Mouse (Mus musculus) forebrain, postnatal 0 days (tissue): Measurements from ENCODE around the gene Efna5. TPM values are rescaled to one million over a fixed set of nuclear protein-coding genes. Genes with fewer than 3 reads are reported as not detected.

Experiments
- ATAC-seq: fragments of 200-750 bp; cut with Nextera tagmentation; 2 replicates; pipeline ENCODE4 v1.8.0; 2017; ENCODE audit warnings: mild to moderate bottlenecking, moderate library complexity
- DNase-seq: peaks from one replicate; pipeline ENCODE4 v3.0.0-alpha.2; 2015
- H3K27ac ChIP-seq: fragments of 300-500 bp; sonication (generic); 2 replicates; pipeline ENCODE4 v1.5.1; 2014; ENCODE audit warnings: low read depth, mild to moderate bottlenecking, antibody characterized with exemption, low read length, moderate library complexity, mixed read lengths
- H3K27me3 ChIP-seq: fragments of 300-500 bp; sonication (generic); 2 replicates; pipeline ENCODE4 v1.6.1; 2014; ENCODE audit warnings: mild to moderate bottlenecking, low read length, mixed read lengths; ENCODE audit not compliant: insufficient read depth
- H3K36me3 ChIP-seq: fragments of 300-500 bp; sonication (generic); 2 replicates; pipeline ENCODE4 v1.6.1; 2014; ENCODE audit warnings: mild to moderate bottlenecking, moderate library complexity; ENCODE audit not compliant: insufficient read depth
- H3K4me1 ChIP-seq: fragments of 300-500 bp; sonication (generic); 2 replicates; pipeline ENCODE4 v1.6.1; 2014; ENCODE audit warnings: antibody characterized with exemption; ENCODE audit not compliant: insufficient read depth
- H3K4me2 ChIP-seq: fragments of 300-500 bp; sonication (generic); 2 replicates; pipeline ENCODE4 v1.6.1; 2014; ENCODE audit warnings: low read depth, mild to moderate bottlenecking, moderate library complexity
- H3K4me3 ChIP-seq: fragments of 300-500 bp; sonication (generic); 2 replicates; pipeline ENCODE4 v1.5.1; 2014; ENCODE audit warnings: low read depth, low read length, mixed read lengths
- H3K9ac ChIP-seq: fragments of 300-500 bp; sonication (generic); 2 replicates; pipeline ENCODE4 v1.6.1; 2014; ENCODE audit warnings: mild to moderate bottlenecking
- H3K9me3 ChIP-seq: fragments of 300-500 bp; sonication (generic); 2 replicates; pipeline ENCODE4 v1.6.1; 2016; ENCODE audit warnings: low read length
- CTCF ChIP-seq: sonication (generic); IDR thresholded peaks from 2 replicates; pipeline ENCODE4 v1.5.1; 2016; ENCODE audit warnings: antibody characterized with exemption, control low read depth, low read depth
- whole genome bisulfite sequencing: fragments of 180-500 bp; shearing (Covaris S2); extraction: QIAGEN DNeasy Blood & Tissue Kit; methylation state at CpG from one replicate; pipeline ENCODE4 v1.1.7; 2014; 5-methylcytosine and 5-hydroxymethylcytosine counted together
- polyA plus RNA-seq: library from polyadenylated mRNA; unstranded; fragments of >200 nt; fragmentation: Nextera tagmentation; extraction: Ambion mirVana; gene quantifications from 2 replicates; pipeline ENCODE4 v1.2.1, GENCODE M21; 2015
- total RNA-seq: library from RNA; depleted of rRNA; stranded (reverse); fragments of >200 nt; gene quantifications from 2 replicates; pipeline ENCODE4 v1.2.3, GENCODE M21; 2014

The Efna5 gene
- total and polyA plus RNA-seq, 2 experiments from 2014 or later, result 7.0 to 27.0 TPM

DNA sequence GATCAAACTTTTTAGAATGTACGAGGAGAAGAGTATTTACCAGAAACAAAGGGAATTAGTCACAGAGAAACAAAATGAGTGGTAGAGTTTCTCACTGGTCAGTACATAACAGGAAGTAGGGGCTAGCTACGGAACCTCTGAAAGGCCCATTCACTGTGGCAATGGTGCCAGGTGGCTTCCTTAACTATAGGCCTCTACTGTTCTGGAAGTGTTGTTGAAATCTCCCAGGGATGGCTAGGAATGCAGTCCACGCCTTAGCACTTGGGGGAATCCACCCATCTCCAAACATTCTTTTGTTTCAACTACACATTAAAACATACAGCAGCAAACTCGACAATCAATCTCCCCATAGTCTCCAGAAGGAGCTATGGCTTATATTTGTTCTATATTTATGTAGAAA lies 191.5 kb downstream of the Efna5 start:
- H3K4me2 ChIP-seq, result no peak overlapping the region
- H3K4me3 ChIP-seq, result no peak overlapping the region
- H3K36me3 ChIP-seq, result no peaks in the 10 kb centered on the region
- H3K9ac ChIP-seq, result no peak overlapping the region
- DNase-seq (no peak), ATAC-seq (no peak)
- no peak overlapping the region for H3K27ac ChIP-seq
- H3K27me3 ChIP-seq, result no peaks in the 10 kb centered on the region
- no peaks in the 10 kb centered on the region for H3K4me1 ChIP-seq
- TF ChIP-seq CTCF, result no peak
- H3K9me3 ChIP-seq, result no peaks in the 10 kb centered on the region
- WGBS, result 74% methylated on average over 4 of the region's 4 CpGs

DNA sequence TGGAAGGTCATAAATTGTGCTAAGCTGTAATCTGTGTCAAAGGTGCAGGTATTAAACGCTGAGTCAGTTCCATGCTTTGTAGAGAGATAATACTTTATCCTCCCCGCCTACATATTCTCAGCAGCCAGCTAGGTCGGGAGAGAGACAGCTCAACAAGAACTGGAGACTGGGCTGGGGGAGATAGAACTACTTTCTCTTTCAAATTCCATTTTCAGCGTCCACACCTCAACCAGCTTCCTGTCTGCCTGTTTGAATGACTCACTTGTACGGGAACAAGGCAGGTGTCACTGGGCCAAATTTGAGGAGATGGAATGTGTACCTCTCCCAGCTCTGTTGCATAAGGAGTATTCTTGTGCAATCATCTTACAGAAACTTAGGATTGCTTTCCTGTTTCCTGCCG lies 193.7 kb downstream of the Efna5 start:
- no peak overlapping the region for H3K4me2 ChIP-seq
- DNase-seq (no peak), ATAC-seq (no peak)
- H3K4me1 ChIP-seq, result no peaks in the 10 kb centered on the region
- no peak overlapping the region for H3K27ac ChIP-seq
- no peak for TF ChIP-seq CTCF
- H3K9ac ChIP-seq, result no peak overlapping the region
- WGBS, result 53% methylated on average over 6 of the region's 6 CpGs
- no peaks in the 10 kb centered on the region for H3K9me3 ChIP-seq
- H3K4me3 ChIP-seq, result no peak overlapping the region
- H3K27me3 ChIP-seq, result no peaks in the 10 kb centered on the region
- no peaks in the 10 kb centered on the region for H3K36me3 ChIP-seq

DNA sequence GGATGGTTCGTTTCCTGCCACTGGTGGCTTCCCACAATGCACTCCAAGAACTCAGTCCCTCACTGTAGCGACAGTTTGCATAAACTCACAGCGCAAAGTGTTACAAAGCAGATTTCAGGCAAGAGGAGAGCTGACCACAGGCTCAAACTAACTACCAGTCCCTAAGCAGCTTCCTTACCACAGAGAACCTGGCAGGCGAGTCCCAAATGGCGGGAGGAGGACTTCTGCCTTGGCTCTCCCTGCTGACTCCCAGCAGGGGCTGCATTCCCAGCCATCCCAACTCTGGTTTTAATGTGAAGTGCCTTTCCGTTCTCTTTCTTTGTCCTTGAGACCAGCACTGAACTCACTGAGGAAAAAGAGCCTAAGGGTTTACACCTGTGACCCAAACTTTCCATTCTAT lies 195.9 kb downstream of the Efna5 start:
- 71% methylated on average over 6 of the region's 6 CpGs for WGBS
- DNase-seq (no peak), ATAC-seq (no peak)
- Histone ChIP-seq H3K27ac (no peak overlapping the region), H3K9ac (no peak overlapping the region), H3K9me3 (no peaks in the 10 kb centered on the region), H3K4me2 (no peak overlapping the region), H3K36me3 (no peaks in the 10 kb centered on the region), H3K27me3 (no peaks in the 10 kb centered on the region), H3K4me1 (no peaks in the 10 kb centered on the region), H3K4me3 (no peak overlapping the region)
- no peak for TF ChIP-seq CTCF

DNA sequence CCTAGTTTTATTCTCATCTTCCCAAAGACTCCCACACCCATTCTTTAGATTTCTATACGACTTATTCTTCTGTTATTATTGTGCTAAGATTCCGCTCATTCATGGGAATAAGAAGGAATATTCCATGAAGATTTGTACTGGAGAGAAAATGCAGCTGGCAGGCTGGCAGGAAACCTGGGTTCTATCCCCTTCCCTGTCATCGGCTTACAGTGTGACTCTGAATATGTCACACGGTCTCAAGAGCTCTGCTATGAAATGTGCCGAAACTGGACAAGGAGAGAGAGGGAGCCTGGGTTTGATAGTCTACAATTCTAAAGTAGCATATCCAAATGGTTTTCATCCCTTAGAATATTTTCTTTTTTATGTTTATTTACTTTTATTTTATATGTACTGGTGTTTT lies 198.0 kb downstream of the Efna5 start:
- Histone ChIP-seq H3K4me3 (no peak overlapping the region), H3K9me3 (no peaks in the 10 kb centered on the region), H3K4me2 (no peak overlapping the region), H3K36me3 (no peaks in the 10 kb centered on the region), H3K27me3 (no peaks in the 10 kb centered on the region), H3K9ac (no peak overlapping the region), H3K27ac (no peak overlapping the region), H3K4me1 (no peaks in the 10 kb centered on the region)
- no peak for ATAC-seq
- no peak for DNase-seq
- TF ChIP-seq CTCF, result no peak
- 93% methylated on average over 5 of the region's 5 CpGs for WGBS

DNA sequence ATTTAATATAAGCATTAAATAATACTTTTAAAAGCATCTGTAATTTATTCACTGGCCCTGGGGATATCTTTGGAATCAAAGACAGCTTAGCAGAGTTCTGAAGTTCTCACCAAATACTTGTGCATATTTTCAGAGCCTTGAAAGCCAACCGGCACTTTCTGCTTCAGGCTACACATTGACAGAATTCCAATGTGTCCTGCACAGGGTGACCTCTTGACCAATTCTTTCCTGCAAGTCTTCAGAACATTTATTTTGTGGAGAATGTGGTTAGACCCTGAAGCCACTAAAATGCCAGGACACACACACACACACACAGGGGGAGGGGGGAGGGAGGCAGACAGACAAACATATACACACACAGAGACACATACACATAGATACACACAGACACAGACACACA lies 199.4 kb downstream of the Efna5 start:
- no peaks in the 10 kb centered on the region for H3K9me3 ChIP-seq
- H3K27ac ChIP-seq, result no peak overlapping the region
- H3K4me1 ChIP-seq, result no peaks in the 10 kb centered on the region
- H3K4me2 ChIP-seq, result no peak overlapping the region
- DNase-seq, result no peak
- no peaks in the 10 kb centered on the region for H3K27me3 ChIP-seq
- H3K36me3 ChIP-seq, result no peaks in the 10 kb centered on the region
- WGBS, result 78% methylated on average over 1 of the region's 1 CpGs
- no peak overlapping the region for H3K4me3 ChIP-seq
- no peak for TF ChIP-seq CTCF
- H3K9ac ChIP-seq, result no peak overlapping the region
- no peak for ATAC-seq

DNA sequence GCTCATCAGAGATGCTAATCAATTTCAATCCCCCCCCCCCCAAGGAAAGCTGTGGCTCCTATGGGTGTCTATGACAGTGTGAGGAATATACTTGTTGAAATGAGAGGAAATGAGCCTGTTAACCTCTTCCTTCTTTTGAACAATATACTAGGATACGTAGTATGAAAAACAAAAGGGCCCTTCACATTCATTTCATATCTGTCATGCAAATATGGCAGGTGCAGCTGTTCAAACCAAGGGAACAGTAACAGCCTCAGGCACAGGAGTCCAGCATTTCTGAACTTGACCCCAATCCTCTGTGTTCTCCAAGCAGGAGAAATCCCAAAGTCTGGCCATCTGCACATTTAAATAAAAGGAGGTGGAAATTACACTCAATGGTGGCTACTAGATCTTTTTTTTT lies 200.4 kb downstream of the Efna5 start:
- Histone ChIP-seq H3K36me3 (no peaks in the 10 kb centered on the region), H3K27me3 (no peaks in the 10 kb centered on the region), H3K27ac (no peak overlapping the region), H3K4me2 (no peak overlapping the region), H3K9ac (no peak overlapping the region), H3K4me1 (no peaks in the 10 kb centered on the region), H3K9me3 (no peaks in the 10 kb centered on the region), H3K4me3 (no peak overlapping the region)
- WGBS, result 59% methylated on average over 1 of the region's 1 CpGs
- ATAC-seq (no peak), DNase-seq (no peak)
- no peak for TF ChIP-seq CTCF

DNA sequence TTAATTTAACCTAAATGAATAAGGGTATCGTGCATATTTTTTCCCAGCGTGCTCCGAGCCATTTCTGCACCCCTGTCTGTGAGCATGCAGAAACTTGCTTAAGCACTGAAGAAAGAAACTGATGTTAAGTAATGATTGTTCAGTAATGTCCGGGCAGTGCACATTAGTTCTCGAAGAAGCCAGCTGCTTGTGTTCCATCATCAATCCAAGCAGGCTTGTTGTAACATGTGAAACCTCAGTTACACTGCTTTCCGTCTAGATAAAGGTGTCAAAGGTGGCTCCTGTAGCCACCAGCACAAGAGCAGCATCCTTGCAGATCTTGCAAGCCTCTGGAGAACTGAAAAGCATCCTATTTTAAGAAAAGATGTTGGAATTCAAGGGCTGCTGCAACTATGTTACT lies 204.3 kb downstream of the Efna5 start:
- H3K27me3 ChIP-seq, result no peaks in the 10 kb centered on the region
- no peaks in the 10 kb centered on the region for H3K4me1 ChIP-seq
- 82% methylated on average over 6 of the region's 6 CpGs for WGBS
- no peak overlapping the region for H3K4me3 ChIP-seq
- no peak overlapping the region for H3K27ac ChIP-seq
- no peaks in the 10 kb centered on the region for H3K36me3 ChIP-seq
- no peak for DNase-seq
- TF ChIP-seq CTCF, result no peak
- no peak for ATAC-seq
- no peak overlapping the region for H3K4me2 ChIP-seq
- no peak overlapping the region for H3K9ac ChIP-seq
- H3K9me3 ChIP-seq, result no peaks in the 10 kb centered on the region

DNA sequence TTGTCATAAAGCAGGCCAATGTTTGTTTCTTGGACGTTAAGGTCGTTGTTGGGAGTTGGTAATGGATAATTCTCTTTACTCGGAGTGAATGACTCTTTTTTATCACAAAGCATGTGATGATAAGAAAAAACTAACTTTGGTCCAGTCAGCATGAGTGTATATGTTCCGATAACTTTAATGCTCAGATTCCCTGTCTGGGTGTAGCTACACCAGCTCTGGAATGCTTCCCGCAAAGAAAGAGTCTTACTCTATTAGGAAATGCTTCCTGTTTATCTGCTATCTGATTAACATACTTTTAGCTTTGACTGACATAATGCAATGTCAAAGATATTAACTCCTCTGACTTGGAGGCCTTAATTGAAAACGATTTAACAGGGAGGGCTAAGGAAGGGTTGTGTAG lies 204.7 kb downstream of the Efna5 start:
- Histone ChIP-seq H3K4me2 (no peak overlapping the region), H3K9me3 (no peaks in the 10 kb centered on the region), H3K27me3 (no peaks in the 10 kb centered on the region), H3K4me1 (no peaks in the 10 kb centered on the region), H3K36me3 (no peaks in the 10 kb centered on the region), H3K4me3 (no peak overlapping the region), H3K9ac (no peak overlapping the region), H3K27ac (no peak overlapping the region)
- no peak for TF ChIP-seq CTCF
- ATAC-seq (no peak), DNase-seq (no peak)
- 53% methylated on average over 6 of the region's 6 CpGs for WGBS
